Mouse (Mus musculus) heart, postnatal 25 days (tissue): Measurements from ENCODE around the gene Osbpl2. TPM values are rescaled to one million over a fixed set of nuclear protein-coding genes. Genes with fewer than 3 reads are reported as not detected.
"Not testable (repeated sequence)": the region's sequence is repeated elsewhere in the genome, so short reads cannot be mapped to it uniquely, and the experiment has no call there.

ENCODE experiments used
- DNase-seq: peaks from one replicate; pipeline ENCODE4 v3.0.0; 2022; ENCODE audit warnings: low spot score
- intact Hi-C: fragments of 180-260 bp; cut with DNase I; formaldehyde crosslinking; loops from one replicate; pipeline ENCODE4 v1.15.1; 2025
- total RNA-seq, 2 experiments: library from RNA; stranded (reverse); gene quantifications; 2 replicates each; pipeline ENCODE4 v1.2.3; 2021

Osbpl2 gene
- total RNA-seq, 2 experiments from 2014 or later, result 32.3 to 36.4 TPM

DNA sequence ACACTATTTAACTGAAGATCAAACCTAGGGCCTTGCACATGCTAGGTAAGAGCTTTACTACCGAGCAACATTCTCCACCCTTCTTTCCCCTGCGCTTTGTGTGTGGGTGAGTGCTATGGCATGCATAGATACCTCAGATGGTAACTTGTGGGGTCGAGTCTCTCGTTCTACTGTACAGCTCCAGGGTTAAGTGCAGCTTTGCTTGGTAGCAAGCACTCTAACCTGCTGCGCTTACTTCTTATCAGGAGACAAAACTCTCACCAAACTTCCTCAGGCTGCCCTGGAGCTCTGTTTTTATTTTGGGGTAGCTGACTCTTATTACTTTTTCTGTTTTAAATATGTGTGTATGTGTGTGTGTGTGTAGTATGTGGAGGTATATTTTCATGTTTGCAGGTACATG is 16.3 kb downstream of the Osbpl2 start:
- intact Hi-C loops, result no loop called here
- DNase-seq, result no peak

DNA sequence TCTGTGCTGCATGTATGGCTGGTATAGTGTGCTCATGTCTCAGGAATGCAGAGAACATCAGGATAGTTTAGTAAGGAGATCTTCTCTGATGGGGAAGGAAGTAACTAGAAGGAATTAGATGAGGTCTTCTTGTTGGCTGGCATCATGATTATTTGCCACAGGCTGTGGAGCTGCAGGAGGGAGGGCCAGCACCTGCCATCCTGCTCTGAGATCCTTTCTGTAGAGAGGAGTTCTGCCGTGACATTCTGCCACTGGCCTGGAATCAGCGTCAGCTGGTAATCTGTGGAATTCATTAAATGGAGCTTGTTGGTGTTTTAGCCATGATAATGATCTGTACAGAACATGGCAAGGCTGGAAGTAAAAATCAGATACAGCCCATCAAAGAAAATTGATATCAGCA is 27.0 kb downstream of the Osbpl2 start:
- intact Hi-C loops, result no loop called here
- no peak for DNase-seq

DNA sequence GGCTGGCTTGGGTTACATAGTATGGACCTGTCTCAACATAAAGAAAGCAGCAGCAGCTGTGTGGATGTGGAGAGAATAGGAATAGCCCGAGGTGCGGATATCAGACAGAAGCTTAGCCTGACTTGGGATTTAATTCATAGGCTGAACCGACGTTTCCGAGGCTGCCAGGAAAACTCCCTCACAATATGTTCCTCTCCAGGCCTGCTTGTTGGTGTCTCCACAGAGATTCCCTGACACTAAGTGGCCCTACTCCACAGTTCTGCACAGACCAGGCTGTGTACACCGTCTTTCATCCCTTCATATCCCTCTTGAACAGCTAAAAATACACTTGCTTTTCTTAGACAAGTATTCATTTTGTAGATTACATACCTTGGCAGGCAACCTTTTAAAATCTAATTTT is 28.3 kb downstream of the Osbpl2 start:
- no peak for DNase-seq
- intact Hi-C loops, result no loop called here

DNA sequence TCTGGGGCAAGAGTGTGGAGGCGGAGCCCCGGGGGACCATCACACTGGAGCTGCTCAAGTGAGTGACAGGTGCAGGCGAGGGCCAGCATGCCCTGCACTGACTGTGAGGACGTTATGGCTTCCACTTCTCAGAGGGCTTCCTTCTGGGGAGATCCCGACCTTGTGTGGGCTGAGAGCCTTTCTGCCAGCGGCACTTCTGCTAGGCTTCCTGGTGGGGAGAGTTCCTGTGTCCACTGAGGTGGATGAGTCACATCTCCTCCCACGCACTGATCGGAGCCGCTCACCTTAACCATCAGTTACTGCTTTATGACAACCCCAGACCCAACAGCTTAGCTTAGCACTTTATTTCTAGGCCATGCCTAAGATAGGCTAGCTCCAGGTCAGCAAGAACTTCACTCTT is 29.4 kb downstream of the Osbpl2 start:
- DNase-seq, result no peak
- intact Hi-C loops, result no loop called here

DNA sequence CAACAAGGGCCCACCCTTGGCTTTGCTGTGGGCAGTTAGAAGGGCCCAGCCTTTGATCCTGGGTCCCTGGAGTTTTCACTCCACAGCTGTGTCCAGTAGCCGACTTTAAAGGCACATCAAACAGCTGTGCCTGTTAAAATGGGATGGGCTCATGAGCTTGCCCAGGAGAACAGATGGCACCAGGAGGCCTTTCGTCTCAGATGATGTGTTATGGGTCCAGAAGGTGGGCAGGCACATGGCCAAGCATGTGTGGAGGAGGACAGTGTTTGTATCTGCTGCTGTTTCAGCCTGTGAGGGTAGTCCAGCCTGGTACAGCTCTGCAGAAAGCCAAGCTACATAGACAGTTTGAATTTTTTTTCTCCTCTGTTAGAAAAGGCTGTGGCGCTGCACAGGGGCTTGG is 35.7 kb downstream of the Osbpl2 start:
- intact Hi-C loops, result no loop called here
- no peak for DNase-seq

DNA sequence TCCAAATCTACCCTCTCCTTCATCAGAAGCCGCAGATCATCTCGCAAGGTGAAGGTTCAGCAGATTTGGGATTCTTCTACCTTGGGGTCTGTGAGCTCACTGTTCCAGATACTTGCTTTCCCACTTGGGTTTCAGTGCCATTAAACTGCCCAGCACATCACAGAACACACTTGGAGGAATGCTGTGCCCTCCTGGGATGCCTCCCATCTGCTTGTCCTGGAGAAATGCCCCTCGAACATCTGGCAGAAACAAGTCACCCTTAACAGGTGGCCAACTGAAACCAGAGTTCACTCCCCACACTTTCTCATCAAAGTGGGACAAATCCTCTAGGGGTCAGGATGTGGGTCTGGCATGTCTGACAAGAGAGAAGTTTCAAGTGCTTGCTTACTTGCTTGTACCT is 39.5 kb downstream of the Osbpl2 start:
- DNase-seq, result no peak
- intact Hi-C loops, result no loop called here

DNA sequence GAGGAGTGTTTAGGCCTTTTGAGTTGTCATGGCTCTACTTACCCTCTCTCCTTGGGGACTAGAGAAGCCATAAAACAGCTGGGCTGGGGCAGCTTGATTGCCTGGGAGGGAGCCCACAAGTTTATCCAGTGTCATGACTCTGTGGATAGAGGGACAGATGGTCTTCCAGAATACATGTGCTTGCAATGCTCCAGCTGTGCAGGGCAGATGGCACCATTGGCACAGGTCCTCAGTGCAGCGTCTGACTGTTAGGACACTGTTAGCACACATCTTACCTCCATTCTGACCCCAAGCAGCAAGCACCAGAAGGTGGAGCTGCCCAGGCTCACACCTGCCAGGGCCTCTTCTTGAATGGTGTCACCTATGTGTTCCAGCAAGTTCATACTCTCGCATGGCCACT is 46.7 kb downstream of the Osbpl2 start:
- intact Hi-C loops, result no loop called here
- no peak for DNase-seq

DNA sequence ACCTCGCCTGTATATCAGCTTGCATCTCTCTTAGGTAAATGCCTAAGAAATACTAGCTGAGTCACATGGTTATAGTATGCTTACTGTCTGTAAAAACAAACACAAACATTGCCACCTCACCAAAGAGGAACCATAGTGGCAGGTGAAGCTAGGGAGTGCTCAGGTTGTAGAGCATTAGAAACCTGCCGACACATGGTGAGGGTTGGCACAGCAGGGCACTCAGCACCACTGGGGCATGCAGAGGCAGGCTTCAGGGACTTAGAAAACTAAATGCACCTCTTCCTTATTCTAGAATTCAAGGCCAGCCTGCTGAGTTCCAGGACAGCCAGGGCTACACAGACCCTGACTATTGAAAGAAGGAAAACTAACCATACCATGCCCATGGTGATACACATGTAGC is 47.8 kb downstream of the Osbpl2 start:
- intact Hi-C loops, result no loop called here
- no peak for DNase-seq

DNA sequence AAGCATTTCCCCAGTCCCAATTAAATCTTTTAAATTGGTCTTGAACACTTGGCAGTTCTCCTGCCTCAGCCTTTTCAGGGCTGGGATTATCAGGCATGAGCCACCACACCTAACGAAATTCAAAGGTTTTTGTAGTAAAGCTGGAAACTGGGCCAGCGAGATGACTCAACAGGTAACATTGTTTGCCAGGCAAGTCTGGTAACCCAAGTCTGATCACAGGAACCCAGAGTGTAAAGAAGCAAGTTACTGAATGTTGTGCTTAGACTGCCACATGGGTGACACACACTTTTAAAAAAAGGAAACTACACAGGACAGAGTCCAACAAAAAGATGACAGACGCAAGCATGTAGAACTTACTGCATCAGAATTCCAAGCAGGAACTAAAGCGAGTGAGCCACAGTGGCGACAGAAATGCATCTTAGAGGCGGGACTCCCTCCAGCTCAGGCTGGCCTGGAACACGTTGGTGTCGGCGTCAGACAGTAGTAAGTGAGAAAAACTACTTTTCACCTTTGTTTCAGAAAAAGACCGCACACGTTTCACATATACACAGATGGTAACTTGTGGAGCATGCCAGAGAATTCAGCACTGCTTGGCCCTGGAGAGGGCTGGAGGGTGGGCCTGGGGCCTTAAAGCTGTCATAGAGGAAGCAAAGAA is 51.2 kb downstream of the Osbpl2 start:
- no peak for DNase-seq
- intact Hi-C loops, result loop anchor here (2.0 kb wide), 1 partner anchor 81 kb away; no protein-coding TSS in a partner anchor

DNA sequence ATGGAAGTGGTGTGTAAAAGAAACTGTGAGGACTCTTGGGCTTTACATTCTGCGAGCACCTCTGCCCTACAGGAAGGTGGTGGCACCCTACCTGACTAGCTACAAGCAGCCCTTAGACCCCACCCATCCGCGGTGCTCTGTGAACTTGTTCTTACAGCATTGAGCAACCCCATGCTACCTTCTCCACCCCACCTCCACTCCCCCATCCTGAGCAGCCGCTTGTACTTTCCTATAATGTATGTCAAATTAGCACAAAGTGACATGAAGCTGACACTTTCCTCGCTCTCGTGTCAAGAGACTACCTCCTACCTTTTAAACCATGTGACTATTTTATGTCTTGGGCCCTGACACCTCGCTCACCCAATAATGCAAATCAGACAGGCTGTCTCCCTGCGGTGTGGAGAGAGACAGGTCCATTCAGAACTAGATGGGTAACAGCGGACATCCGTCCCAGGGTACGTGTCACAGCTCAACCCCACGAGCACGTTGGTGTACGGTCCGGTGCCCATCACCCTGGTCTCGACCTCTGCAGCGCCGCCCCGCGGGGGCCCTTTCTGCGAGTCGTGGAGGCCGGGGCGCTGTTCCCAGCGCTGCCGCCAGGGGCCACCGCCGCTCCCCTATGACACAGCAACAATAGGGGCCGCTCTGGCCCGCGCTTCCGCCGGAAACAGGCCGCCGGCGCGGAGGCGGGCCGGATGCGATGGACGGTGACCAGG is 51.9 kb downstream of the Osbpl2 start, which contains the start of gene Adrm1:
Adrm1 (plus strand) TSS at position 680 of the 716 bp plus-strand sequence.
- intact Hi-C loops, result loop anchor here (2.0 kb wide), 1 partner anchor 80 kb away; no protein-coding TSS in a partner anchor

DNA sequence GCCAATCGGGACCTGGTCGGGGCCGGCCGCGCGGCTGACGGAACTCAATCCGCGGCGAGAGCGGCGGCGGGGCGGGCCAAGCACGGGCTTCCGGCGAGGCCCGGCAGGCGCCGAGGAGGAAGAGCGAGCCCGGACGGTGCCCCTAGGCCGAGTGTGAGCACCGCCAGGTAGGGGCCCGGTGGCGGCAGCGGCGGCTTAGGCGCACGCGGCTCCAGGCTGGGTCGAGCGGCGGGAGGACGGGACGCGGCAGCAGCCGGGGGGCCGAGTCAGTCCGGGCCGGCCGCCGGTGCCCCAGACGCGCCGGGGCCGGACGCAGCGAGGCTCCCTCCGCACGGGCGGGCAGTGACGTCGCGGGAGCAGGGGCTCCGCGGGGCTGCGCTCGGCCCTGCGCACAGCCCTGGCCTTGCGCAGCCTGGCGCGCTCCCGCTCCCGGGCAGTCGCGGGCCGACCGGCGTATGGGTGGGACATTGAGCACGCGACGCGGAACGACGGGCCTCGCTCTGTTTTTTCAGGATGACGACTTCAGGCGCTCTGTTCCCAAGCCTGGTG is 52.5 kb downstream of the Osbpl2 start:
- intact Hi-C loops, result loop anchor here (2.0 kb wide), 1 partner anchor 79 kb away; no protein-coding TSS in a partner anchor
- DNase-seq, result no peak

More for the DNA sequence above, 51.9 kb downstream of the Osbpl2 start, which contains the start of gene Adrm1:
- peak; percentile 96 for DNase-seq

DNA sequence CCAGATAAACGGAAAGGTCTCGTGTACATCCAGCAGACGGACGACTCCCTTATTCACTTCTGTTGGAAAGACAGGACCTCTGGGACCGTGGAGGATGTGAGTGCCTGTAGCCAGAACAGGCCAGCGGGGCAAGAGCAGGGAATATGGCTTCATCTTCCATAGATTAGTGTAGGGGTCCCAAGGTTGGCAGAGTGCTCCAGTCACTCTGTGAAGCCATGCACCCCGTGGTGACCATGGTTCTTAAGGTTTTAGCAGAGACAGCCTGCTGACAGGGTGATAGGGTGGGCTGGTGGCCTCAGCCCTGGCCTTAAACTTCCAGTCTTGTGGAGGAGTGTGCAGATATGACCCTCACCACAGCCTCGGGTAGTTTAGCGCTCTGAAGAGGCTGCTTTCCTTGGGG is 53.0 kb downstream of the Osbpl2 start:
- DNase-seq, result no peak
- intact Hi-C loops, result no loop called here

DNA sequence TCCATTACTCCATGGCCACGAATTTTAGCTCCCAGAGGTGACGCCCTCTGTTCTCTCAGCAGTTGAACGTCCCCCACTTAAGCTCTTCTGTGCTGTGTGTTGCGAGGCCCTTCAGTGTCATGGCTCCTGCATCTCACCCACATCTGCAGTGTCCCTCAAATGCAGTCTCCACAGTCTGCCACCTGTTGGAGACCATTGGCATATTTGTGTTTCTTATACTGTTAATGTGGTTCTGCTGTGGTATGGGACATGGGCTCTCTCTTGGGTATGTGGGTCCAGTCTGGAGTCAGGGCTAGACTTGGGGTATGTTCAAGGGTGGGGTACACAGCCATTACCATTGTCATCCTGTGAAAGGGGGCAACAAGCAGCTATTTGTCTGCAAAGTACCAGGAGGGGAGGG is 54.1 kb downstream of the Osbpl2 start:
- DNase-seq, result no peak
- intact Hi-C loops, result no loop called here

DNA sequence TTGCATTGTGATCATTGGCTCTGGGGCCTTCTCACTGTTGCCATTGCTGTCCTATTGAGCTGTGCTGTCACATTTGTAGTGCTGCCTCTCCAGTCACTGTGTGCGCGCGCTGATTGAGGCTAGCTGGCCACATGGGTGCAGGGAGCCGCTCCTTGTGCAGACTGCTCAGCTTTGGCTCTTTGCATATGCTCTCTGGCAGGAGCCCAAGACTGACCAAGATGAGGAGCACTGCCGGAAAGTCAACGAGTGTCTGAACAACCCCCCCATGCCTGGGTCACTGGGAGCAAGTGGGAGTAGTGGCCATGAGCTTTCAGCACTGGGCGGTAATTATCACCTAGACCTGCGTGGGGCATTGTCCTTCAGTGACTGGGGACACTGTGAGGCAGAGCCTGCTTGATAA is 54.6 kb downstream of the Osbpl2 start:
- intact Hi-C loops, DNase-seq: not testable (repeated sequence)

DNA sequence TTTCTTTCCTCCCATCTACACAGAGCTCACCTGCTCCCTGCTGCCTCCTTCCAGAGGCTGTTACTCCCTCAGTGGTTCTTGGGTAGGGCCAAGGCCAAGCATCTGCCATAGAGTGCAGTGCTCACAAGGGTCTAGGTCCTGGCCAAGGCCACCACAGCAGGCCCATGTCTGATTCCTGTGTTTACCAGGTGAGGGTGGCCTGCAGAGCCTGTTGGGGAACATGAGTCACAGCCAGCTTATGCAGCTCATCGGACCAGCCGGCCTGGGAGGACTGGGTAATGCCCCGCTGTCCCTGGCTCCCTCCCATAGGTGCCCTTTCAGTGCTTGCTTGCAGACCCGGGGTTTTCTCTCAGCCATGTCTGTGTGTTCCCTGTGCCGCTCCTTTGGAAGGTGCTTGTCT is 55.0 kb downstream of the Osbpl2 start:
- no peak for DNase-seq
- intact Hi-C loops, result no loop called here

DNA sequence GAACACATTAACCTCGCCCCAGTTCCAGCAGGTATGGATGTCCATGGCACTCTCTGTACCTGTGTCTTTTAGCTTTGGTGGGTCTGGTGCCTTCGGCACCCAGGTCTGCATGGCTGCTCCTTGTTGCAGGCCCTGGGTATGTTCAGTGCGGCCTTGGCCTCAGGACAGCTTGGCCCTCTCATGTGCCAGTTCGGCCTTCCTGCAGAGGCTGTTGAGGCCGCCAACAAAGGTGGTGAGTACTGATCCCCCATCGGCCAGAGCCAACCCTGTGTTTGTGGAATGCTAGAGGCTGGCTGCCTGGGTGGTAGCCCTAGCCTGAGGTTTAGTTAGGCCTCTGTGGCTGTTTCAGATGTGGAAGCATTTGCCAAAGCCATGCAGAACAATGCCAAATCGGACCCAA is 56.6 kb downstream of the Osbpl2 start:
- DNase-seq, result no peak
- intact Hi-C loops, result no loop called here

DNA sequence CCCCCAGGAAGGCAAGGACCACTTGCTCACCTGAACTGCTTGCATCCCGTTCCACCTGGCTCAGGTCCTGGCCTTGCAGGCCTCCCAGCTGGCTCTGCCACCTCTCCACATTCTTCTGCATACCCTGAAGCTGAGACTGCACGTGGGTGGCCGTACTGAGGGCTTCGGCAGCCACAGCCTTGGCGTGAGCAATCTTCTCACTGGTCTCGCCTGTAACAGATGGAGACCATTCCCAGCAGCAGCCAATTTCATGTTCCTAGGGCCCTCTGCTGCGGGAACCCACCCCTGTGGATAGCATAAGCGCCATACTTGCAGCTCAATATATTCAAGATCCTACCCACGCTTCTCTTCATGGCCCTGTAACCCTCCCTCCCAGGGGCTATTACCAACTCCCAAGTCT is 62.4 kb downstream of the Osbpl2 start:
- DNase-seq, result no peak
- intact Hi-C loops, result no loop called here

DNA sequence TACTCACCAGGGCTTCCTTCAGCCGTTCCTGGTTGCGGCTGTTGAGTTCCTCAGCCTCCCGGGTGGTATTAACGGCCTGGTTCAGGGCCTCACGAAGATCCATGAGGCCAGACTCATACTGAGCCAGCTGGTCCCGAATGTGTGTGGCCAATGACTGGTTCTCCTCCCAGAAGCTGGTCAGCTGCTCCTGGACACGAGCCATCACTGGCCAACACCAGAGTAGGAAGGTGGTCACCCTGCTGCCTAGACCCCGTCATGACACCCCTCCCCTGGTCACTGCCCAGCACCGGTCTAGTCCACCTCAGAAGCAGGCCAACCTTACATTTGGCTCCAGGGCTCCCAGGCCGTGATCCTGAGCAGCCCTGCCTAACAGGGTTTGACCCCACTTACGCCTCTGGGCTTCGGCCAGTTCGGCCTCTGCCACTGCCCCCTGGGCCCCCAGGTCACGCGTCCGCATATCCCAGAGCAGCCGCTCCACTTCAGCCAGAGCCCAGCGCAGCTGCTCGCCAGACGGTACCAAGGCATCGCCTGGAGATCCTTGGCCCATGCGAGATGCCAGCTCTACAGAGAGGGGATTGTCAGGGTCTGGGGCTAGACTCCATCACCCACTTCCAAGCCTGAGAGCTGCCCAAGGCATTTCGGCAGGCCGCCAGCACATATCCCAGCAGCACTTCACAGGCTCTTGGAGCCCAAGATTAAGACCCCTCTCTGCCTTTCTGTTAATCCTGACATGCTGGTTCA is 65.1 kb downstream of the Osbpl2 start:
- intact Hi-C loops, result no loop called here

DNA sequence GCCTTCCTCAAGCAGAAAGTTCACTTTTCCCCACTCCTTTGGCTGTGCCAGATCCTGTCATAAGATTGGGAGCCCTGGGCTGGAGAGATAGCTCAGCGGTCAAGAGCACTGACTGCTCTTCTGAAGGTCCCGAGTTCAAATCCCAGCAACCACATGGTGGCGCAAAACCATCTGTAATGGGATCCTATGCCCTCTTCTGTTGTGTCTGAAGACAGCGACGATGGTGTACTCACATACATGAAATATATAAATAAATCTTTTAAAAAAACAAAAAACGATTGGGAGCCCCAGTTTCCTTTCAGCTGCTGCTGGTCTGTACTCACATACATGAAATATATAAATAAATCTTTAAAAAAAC is 65.6 kb downstream of the Osbpl2 start:
- intact Hi-C loops, result no loop called here
- no peak for DNase-seq

More for the DNA sequence above, 65.1 kb downstream of the Osbpl2 start:
- no peak for DNase-seq

DNA sequence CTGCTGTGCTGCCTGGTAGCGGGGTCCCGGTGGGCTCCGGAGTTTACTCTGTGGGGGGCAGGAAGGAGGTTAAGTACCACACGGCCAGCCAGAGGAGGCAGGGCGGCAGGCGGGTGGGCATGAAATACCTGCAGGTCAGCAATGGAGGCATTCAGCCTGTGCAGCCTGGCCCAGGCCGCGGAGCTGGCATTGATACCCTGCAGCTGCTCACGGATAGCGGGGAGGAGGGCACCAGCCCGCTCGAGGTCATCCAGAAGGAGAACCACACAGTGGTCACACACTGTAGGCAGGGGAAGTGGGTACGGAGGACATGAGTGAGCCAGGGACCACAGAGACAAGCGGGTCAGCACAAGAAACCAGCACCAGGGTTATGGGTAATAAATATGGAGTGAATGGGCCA is 66.6 kb downstream of the Osbpl2 start:
- intact Hi-C loops, result no loop called here
- no peak for DNase-seq

DNA sequence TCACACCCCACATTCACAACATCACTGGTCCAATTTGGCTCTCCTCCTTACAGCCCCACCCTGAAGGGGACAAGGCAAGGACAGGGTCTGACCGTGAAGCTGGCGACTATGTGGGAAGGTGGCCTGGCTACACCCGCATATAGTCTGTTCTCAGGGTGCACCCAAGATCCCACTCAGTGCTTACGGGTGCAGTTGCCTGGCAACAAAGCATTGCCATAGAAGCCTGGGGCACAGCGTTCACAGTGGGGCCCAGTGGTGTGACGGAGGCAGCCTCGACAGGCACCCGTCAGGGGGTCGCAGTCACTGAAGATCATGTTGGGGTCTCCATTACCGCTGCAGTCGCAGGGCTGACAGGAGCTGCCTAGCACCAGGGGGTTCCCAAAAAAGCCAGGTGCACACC is 68.3 kb downstream of the Osbpl2 start:
- no peak for DNase-seq
- intact Hi-C loops, result no loop called here
